Mouse (Mus musculus): Measurements from ENCODE around the gene Osbpl7. TPM values are rescaled to one million over a fixed set of nuclear protein-coding genes. Genes with fewer than 3 reads are reported as not detected.

Gene Osbpl7
- total RNA-seq, 4 experiments from 2014 or later, result 14.3 to 23.7 (median 18.1) TPM

DNA sequence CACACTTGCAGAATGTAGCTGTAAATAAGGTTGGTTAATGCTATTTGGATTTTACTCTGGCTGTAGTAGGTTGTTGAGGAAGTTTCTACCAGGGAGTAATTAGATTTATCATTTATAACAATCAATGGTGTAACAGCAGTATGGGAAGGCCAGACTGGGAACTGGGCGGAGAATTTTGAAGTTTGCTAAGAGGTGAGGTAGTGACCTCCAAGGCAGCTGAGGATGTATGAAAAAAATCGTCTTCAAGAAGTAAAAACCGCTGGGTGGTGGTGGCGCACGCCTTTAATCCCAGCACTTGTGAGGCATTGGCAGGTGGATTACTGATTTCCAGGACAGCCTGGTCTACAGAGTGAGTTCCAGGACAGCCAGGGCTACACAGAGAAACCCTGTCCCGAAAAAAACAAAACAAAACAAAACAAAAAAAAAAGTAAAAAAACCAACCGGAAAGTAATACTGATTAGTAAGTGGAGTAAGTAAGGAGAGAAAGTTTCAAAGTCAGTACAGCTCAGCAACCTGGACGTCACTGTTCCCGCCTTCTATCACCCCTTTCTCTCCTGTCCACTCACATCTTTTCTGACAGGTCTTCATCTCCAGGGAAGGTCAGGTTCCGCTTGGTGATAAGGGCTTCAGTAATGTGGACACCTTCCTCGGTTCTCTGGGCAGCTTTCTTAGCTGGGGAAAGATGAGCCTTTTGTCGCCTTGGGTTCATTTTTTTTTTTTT, 10.0 kb upstream of the Osbpl7 start:
- DNase-seq, result no peak

DNA sequence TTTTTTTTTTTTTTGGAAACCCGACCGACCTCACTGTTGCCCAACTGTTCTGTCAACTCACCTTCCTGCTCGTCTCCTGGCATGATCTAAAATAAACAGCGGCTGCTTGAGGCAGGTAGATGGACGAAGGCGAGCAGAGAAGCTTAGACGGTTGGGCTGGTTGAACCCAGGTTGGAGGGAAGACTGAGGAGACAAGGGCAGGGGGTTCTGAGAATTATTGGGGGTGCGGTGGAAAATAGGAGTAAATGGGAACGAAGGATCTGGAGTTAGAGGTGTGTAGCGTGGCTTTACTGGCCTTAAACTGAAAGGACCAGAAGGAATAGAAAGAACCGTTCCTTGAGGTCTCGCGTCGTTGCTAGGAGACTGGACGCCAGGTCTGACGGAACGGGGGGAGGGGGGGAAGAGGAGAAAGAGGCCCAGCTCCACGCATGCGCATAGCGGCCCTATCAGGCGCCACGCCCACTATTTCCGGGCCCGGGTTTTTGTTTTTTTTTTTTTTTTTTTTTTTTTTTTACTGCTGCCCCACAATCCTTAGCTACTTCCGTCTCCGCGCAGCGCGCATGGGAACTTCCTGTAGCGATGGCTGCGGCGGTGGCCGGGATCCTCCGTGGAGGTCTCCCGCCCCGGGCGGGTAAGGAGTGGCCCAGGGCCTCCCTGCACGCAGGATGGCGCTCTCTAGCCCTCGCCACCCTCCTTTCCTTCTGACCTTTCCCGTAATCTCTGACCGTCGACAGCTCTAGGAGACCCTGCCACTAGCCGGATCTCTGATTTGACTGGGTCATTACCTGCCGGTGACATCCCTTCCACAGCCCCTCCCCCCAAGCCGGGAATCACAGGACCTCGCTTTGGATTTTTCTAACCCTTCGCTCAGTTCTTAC, 9.2 kb upstream of the Osbpl7 start, which contains the start of the genes Lrrc46 and Mrpl10:
Gene Lrrc46 (minus strand): TSS at position 386 of the 878 bp plus-strand sequence.
Gene Mrpl10 (plus strand): TSS at position 539 of the 878 bp plus-strand sequence.
- peak; percentile 75 for DNase-seq

DNA sequence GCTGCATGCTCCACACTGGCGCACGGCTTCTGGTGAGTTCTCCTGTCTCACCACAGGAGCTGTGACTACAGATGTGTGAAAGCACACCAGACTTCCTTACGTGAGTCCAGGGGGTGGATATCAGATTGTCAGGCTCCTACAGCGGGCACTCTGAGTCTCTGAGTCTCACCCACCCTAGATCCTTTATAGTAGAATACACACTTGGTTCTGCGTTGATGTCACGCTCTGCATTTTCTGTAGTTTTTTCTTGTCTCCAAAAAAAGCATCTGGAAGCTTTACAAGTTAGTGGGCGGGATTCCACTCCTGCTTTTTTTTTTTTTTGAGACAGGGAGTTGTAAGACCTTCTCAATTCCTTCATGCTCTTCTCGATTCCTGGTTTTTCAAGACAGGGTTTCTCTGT, 5.5 kb upstream of the Osbpl7 start:
- no peak for DNase-seq

DNA sequence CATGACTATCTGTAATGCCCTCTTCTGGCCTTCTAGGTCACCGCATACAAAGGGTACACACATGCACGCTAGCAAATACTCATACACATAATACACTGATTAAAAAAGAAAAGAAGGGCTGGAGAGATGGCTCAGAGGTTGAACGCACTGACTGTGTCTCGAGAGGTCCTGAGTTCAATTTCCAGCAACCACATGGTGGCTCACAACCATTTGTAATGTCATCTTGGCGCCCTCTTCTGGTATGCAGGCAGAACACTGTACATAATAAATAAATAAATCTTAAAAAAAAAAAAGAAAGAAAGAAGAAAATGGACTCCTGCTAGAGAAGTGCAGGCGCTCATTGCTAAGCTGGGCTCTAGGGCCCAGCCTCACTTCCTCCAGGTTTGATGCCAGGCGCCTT, 4.6 kb upstream of the Osbpl7 start:
- no peak for DNase-seq

DNA sequence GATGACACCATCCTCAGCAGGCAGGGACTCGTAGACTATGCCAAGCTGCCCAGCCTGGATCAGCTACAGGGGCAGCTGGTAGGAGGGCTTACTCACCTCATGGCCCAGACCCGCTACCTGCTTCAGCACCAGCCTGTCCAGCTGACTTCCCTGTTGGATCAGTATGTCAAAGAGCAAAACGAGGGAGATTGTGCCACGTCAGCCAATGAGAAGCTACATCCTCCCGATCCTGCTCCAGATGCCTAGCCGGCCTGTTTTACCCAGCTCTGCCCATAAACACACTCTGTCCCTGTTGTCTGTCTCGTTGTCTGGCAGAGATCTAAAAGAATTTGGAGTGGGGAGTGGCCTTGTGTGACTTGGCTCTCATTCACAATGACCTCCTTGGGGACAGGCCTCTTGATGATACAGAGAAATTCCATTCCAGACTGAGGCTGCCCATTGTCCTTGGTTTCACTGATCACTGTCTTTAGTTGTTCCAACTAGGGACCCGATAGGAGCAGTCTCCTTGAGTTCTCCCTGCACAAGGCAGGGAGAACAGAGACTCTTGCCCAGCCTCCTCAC, 2.3 kb upstream of the Osbpl7 start:
- DNase-seq, result peak; percentile 80

DNA sequence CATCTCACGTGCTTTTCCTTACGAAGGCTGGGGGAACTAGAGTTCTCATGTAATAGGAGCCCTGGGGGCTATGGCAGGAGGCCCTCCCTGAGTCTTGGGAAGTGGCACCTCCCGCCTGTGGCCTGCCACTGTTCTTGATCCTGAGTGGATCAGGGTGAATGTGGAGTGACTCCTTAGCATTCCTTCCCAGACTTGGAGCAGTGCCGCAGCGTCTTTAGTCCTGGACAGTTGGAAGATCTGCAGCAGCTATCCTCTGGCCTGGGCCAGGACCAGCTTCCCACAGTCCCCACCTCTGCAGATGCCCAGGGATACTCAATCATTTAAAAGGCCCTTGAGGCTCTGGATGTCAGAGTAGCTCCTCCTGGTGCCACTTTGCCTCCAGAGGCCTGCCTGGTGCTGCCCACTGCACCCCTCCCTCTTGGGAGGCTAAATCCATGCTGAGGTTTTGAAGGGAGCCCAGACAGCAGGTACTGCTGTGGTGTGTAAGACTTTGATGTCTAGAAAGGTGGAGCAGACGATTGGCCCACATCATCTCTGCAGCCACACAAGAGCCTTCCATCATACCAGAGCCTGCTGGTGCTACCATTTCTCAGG, 839 bp upstream of the Osbpl7 start:
- no peak for DNase-seq

DNA sequence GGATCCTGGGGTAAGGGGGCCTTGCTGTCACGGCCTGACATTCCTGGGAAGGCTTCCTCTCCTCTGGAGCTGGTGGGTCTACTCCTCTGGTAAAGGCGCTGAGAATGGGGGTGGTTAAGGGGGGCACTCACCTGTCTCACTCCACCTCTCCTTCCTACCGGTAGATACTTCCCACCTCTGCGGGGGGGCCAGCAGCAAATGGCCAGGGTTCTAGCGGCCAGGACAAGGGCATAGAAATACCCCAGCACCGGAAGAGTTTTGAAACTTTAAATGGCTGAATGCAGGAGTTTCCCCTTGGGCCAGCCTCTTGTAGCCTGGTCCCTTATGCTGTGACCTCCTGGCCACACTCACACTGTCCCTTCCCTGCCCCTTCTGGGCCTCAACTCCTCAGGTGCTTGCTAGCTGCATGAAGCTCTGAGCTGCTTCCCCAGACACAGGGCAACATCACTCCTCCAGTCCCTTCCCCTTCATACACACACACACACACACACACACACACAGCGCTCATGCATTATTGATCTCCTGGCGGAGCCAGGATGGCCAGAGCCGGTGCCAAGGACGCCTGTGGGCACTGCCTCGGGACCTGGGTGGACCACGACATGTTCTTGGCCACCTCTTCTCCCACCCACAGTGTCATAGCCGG, 637 bp downstream of the Osbpl7 start:
- DNase-seq, result no peak

DNA sequence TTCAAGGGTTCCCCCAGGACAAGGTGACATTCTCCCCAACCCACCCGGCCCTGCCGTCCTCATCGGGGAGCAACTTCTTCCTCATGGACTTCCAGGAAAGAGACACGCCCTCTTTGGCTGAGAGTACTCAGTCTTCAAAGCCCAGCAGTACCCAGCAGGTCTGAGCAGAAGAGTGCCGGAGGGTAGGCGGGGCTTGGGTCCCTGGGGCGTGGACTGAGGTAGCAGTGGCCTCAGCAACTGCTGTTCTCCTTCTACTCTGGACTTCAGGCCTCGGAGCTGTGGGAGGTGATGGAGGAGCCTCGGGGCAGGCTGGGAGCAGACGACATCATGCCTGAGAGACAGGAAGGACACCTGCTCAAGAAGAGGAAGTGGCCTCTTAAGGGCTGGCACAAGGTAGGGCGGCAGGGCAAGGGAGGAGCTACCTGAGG, 1.8 kb downstream of the Osbpl7 start:
- no peak for DNase-seq

DNA sequence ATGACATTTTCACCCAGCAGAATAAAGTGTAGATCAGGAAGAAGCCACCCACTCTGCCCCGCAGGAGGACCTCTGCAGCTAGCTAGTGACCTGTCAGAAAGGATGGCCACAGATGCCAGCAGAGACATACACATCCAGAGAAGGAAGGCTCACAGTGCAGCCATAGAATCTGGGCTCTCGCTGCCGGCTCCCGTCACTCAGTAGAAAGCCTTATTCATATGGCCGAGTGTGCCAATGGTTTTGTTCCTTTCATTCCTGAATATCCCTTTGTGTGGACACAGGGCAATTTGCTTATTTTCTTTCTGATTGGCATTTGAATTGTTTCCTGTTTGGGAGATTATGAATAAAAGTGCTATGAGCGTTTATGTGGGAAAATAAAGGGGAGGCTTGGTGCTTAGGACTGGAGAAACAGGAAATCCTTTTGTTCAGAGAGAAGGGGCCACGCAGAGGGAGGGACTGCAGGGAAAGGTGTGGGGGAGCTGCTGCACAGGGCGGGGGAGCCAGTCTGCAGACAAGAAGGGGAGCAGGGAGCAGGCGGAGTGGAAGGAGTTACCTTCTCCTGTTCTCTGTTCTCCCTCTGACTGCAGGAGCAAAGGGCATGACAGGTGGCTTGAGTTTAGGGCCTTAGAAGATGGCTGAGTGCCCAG, 13.0 kb downstream of the Osbpl7 start:
- no peak for DNase-seq

DNA sequence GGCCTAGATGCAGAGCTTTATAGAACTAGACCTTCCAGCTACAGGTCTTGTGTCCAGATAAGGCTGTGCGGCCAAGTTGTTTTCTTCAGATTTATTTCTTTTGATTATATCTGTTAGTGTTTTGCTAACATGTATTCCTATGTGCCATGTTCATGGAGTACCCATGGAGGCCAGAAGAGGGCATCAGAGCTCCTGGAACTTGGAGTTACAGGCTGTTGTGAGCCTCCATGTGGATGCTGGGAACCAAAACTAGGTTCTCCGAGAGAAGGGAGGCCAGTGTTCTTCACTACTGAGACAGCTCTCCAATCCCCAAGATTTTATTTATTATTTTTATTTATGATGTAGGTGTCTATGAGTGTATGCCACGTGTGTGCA, 13.5 kb downstream of the Osbpl7 start:
- no peak for DNase-seq

DNA sequence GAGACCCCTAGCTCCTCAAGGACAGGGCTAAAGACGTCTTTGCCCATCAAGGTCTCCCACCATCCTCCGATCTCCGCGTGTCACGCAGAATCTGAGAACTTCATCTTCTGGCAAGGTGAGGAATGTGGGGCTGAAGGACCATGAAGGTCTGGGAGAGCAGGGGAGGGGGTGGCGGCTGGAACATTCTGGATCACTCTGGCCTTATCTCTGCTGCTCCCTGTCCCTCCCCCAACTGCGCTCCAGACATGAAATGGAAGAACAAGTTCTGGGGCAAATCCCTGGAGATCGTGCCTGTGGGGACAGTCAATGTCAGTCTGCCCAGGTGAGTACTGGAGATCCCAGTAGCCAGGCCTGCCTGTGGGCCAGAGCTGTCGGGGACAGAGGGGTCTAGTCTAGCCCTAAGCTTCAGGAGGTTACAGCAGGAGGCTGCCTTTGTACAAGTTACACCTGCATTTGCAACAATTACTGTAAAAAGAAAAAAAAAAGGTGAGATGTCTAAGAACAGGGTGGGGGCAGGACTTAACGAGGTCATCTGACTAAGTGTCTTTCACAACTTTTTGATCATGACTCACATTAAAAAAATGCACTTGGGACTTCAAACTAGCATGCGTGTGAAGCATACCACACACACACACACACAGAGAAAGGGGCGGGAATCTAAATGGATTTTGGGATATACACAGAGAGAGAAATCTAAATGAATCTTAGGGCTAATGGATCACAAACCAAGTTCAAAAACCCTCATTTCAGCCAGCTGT, 15.3 kb downstream of the Osbpl7 start:
- no peak for DNase-seq

DNA sequence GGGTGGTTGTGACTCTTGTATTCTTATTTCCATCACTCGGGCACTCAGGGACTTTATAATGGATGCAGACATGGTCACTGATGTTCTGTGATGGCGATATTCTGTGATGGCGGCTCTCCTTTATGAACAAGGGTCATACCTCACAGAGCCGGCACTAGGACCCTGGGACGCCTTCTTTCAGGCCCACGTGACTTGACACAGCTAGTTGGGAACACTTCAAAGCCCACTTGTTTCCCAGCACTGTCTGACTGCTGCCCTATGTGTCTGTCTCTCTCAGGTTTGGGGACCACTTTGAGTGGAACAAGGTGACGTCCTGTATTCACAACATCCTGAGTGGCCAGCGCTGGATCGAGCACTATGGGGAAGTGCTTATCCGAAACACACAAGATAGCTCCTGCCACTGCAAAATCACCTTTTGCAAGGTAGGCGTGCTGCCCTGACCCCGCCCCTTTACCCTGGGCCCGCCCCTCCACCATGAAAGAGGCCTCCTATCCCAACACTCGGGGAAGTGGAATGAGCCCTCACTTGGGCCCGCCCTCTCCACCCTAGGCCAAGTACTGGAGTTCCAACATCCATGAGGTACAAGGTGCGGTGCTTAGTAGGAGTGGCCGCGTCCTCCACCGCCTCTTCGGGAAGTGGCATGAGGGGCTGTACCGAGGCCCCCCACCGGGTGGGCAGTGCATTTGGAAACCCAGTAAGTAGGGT, 16.4 kb downstream of the Osbpl7 start:
- no peak for DNase-seq

DNA sequence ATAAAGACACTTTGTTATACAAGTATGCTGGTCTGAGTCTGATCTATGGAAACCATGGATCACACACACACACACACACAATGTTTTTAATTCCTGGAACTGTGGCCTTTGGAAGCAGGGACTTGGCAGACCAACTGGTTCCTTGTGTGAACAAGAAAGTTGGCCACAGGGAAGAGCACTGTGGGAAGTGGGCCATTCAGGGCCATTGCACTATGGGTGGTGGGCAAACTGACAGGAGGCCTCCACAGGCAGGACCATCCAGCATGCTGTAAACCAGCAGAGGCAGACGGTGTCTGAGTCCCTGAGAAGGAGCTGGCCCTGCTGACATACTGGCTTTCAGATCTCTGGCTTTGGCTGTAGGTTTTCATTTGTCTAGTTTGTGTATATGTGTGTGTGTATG, 18.9 kb downstream of the Osbpl7 start:
- no peak for DNase-seq

DNA sequence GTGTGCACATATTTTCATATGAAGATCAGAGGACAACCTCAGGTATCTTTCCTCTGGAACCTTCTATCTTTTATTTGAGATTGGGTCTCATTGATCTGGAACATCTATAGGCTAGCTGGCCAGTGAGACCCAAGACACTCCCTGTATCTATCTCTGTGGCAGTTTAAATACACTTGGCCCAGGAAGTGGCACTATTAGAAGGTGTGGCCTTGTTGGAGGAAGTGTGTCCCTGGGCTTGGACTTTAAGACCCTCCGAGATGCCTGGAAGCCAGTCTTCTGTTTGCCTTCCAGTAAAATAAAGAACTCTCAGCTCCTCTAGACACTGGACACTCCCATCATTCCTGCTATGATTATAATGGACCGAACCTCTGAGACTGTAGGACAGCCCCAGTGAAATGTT, 19.3 kb downstream of the Osbpl7 start:
- DNase-seq, result no peak

DNA sequence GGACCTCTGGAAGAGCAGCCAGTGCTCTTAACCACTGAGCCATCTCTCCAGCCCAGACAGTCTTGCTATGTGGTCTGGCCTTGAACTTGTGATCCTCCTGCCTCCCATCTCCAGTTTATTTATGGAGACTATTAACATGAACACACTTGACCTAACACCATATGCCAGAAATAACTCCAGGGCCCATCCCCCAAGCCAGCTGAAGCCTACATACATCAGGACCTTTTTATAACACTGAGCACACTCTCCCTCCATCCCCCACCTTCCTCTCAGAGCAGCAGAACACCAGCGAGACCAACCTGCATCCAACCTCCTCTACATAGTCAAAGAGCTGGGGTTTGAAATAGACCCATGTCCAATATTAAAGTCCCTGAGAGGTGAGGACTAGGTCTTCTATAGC, 20.7 kb downstream of the Osbpl7 start:
- no peak for DNase-seq

DNA sequence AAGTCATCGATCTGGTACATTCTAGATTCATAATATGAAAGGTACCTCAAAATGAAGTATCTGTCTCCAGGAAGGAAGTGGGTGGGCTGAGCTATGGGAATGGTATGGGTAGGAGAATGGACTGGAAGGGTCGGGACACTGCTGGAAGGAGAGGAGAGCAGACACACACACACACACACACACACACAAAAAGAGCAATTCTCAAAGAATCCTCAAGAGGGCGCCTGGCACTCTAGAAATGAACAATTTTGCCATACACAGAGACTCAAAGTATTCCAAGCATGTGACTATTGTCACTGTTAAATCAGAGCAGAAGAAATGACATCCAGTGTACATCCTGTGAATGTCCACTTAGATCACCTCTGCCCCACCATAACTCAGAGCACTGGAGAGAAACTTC, 22.1 kb downstream of the Osbpl7 start:
- no peak for DNase-seq

DNA sequence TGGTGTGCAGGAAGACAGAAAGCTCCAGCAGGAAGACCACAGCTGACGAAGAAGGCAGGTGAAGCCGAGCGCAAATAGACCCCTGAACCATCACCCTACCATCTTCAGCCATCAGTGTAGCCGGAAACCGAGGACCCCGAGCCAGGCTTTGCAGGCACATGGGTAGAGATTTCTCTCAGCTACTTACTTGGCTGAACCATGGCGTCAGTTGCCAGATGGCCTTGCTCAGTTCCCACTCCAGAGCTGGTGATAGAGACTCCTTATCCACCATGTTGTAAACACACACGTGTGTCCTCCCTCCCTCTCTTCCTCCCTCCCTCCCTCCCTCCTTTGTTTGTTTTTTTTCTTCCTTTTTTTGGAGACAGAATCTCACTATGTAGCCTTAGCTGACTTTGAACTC, 23.8 kb downstream of the Osbpl7 start:
- DNase-seq, result no peak

DNA sequence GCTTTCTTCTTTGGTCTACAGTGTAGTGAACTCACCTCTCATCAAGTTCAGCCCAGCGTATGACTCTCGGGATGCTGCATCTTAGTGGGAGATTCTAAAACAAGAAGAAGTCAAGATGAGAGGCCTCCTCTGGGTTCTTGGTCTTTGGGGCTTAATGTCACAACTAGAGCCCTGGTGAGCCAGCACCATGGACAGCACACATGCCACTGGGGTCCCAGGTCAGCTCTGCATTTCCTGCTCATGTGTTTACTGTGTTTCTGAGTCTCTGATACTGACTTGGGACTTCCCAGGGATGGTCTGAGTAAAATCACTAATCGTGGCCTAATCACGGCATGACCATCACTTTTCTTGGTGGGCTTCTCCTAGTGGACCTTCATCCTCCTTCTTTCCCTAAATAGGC, 28.3 kb downstream of the Osbpl7 start:
- no peak for DNase-seq

DNA sequence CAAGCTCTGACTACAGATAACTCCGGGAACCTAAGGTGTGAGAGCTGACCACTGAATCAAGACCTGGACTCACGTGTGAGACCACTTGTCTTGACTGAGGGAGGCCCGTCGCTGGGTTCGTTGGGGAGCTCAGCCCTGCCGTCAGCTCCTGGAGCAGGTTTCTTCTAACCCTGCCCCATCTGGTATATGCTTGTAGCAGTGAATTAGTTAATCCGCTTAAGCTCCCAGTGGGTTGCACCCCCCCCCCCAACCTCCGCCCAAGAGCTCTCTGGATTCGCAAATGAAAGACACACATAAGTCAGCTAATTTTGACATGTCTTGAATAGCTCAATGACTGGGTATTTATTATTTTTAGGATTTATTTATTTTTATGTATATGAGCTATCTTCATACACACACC, 29.9 kb downstream of the Osbpl7 start:
- no peak for DNase-seq

DNA sequence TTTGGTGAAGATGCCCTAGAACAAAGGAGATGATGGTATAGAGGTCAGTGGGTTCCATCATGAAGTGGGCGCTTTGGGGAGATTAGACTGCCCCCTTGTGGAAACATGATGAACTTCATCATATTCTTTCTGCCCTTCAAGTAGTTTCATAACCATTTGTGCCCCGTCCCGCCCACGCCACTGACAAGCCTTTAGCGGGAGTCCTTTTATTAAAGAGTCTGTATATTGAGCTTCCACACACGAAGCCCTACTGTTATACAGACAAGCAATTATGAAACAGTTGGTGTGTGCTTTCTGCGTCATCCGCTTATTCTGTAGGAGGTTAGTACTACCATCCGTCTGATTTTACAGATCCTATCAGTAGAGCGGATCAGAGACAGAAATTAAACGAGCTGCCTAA, 32.5 kb downstream of the Osbpl7 start:
- DNase-seq, result no peak
